ENCODE assay signal across 8 mouse cellular contexts in genomic region chr14:48121529-48122517, GRCm38 (mm10). TPM values are rescaled to one million over a fixed set of nuclear protein-coding genes. Genes with fewer than 3 reads are reported as not detected.
DNase-seq lines count a peak whose midpoint lies in the region; ATAC-seq and TF ChIP-seq lines count a peak whose summit lies in the region.

No protein-coding gene starts in this region.

- peak overlapping the region; percentile 92 for H3K4me2 ChIP-seq in forebrain, embryonic 16.5 days (ENCODE audit: low read length)
- peak overlapping the region; percentile 63 for H3K4me2 ChIP-seq in kidney, embryonic 14.5 days (replicated peaks; ENCODE audit: low read depth, low read length)
- H3K4me2 ChIP-seq in midbrain, embryonic 12.5 days (replicated peaks): peak overlapping the region; percentile 91

- POLR2A ChIA-PET in Patski (lab: Charles Lee): interaction anchor here (0.6 kb wide), 1 partner anchor 52 kb away, joined by 3 read pairs; no protein-coding TSS in a partner anchor

- peak overlapping the region; percentile 99 for H3K4me3 ChIP-seq in cerebellum, adult 2 months (replicated peaks; ENCODE audit: insufficient read depth, low read depth, low read length)
- peak overlapping the region; percentile 82 for H3K4me3 ChIP-seq in forebrain, embryonic 16.5 days (replicated peaks; ENCODE audit: low read length)
- peak overlapping the region; percentile 73 for H3K4me3 ChIP-seq in kidney, embryonic 14.5 days (ENCODE audit: low read length)
- peak overlapping the region; percentile 87 for H3K4me3 ChIP-seq in midbrain, embryonic 12.5 days

- WGBS in cerebellum, adult 2 months: under 1% methylated on average over 32 of the region's 32 CpGs
- WGBS in forebrain, embryonic 16.5 days: 0% methylated on average over 32 of the region's 32 CpGs
- WGBS in kidney, embryonic 14.5 days: 1% methylated on average over 32 of the region's 32 CpGs
- WGBS in midbrain, embryonic 12.5 days: under 1% methylated on average over 32 of the region's 32 CpGs

- peaks cover 20% of the 10 kb centered on the region for H3K4me1 ChIP-seq in cerebellum, adult 2 months (ENCODE audit: control insufficient read depth, insufficient read depth, low read length)
- H3K4me1 ChIP-seq in forebrain, embryonic 16.5 days (replicated peaks; ENCODE audit: control insufficient read depth, insufficient read depth, low read length): peaks cover 44% of the 10 kb centered on the region
- peaks cover 16% of the 10 kb centered on the region; the same call in 1 of the 2 replicates for H3K4me1 ChIP-seq in kidney, embryonic 14.5 days (ENCODE audit: control insufficient read depth, insufficient read depth, low read length)
- peaks cover 55% of the 10 kb centered on the region for H3K4me1 ChIP-seq in midbrain, embryonic 12.5 days

- H3K27ac ChIP-seq in cerebellum, adult 2 months (ENCODE audit: insufficient read depth, low read length): peak overlapping the region; percentile 95
- H3K27ac ChIP-seq in forebrain, embryonic 16.5 days (ENCODE audit: low read length): peak overlapping the region; percentile 81
- peak overlapping the region; percentile 63; the same call in 1 of the 2 replicates for H3K27ac ChIP-seq in kidney, embryonic 14.5 days (ENCODE audit: low read depth, low read length)
- H3K27ac ChIP-seq in midbrain, embryonic 12.5 days (replicated peaks): peak overlapping the region; percentile 92

- H3K9me3 ChIP-seq in forebrain, embryonic 16.5 days (ENCODE audit: control insufficient read depth, low read length): no peaks in the 10 kb centered on the region
- H3K9me3 ChIP-seq in kidney, embryonic 14.5 days (ENCODE audit: control insufficient read depth, low read length): no peaks in the 10 kb centered on the region
- H3K9me3 ChIP-seq in midbrain, embryonic 12.5 days: no peaks in the 10 kb centered on the region

- in situ Hi-C loops in Patski (cut with MboI; ENCODE audit: low pct_unique_long_range_greater_than_20kb): no loop called here

- no peaks in the 10 kb centered on the region for H3K27me3 ChIP-seq in cerebellum, adult 2 months (ENCODE audit: control insufficient read depth, insufficient read depth, low read length)
- peaks cover 20% of the 10 kb centered on the region for H3K27me3 ChIP-seq in Patski
- no peaks in the 10 kb centered on the region for H3K27me3 ChIP-seq in forebrain, embryonic 16.5 days (replicated peaks; ENCODE audit: control insufficient read depth, insufficient read depth, low read length)
- no peaks in the 10 kb centered on the region for H3K27me3 ChIP-seq in kidney, embryonic 14.5 days (ENCODE audit: control insufficient read depth, insufficient read depth, low read length)
- H3K27me3 ChIP-seq in midbrain, embryonic 12.5 days: peaks cover 4% of the 10 kb centered on the region; the same call in 1 of the 2 replicates

- TF ChIP-seq CTCF in cerebellum, adult 2 months (IDR thresholded peaks at IDR 0.05; ENCODE audit: borderline replicate concordance, insufficient read depth, low read depth, low read length): no peak
- TF ChIP-seq CTCF in Patski (IDR thresholded peaks at IDR 0.05): no peak

- no peak for DNase-seq in cerebellum, adult 2 months
- DNase-seq in cerebellum, postnatal 4 days (ENCODE audit: low spot score in 2 of 2): no peak
- DNase-seq in Patski (ENCODE audit: low read depth, low spot score): no peak
- no peak for DNase-seq in urinary bladder, postnatal 14 days (ENCODE audit: low spot score)
- DNase-seq in B cell, adult 2 months: no peak

- no peak for TF ChIP-seq POLR2A in cerebellum, adult 2 months (IDR thresholded peaks at IDR 0.05; ENCODE audit: borderline replicate concordance, insufficient read depth, low read length)

- no peaks in the 10 kb centered on the region for H3K36me3 ChIP-seq in forebrain, embryonic 16.5 days (ENCODE audit: control insufficient read depth, insufficient read depth)
- H3K36me3 ChIP-seq in kidney, embryonic 14.5 days (ENCODE audit: control insufficient read depth, insufficient read depth, low read length): no peaks in the 10 kb centered on the region
- no peaks in the 10 kb centered on the region for H3K36me3 ChIP-seq in midbrain, embryonic 12.5 days

- CTCF ChIA-PET in Patski (lab: Charles Lee): interaction anchor here (1.2 kb wide), 1 partner anchor 37 kb away, joined by 5 read pairs; no protein-coding TSS in a partner anchor

- ATAC-seq in Patski: peak; percentile 4
- ATAC-seq in forebrain, embryonic 16.5 days: peak; percentile 6
- ATAC-seq in kidney, embryonic 14.5 days (ENCODE audit: low FRiP score, low TSS enrichment): peak; percentile 26
- ATAC-seq in midbrain, embryonic 12.5 days (ENCODE audit: low FRiP score, low read depth): peak; percentile 36

- peak overlapping the region; percentile 90 for H3K9ac ChIP-seq in forebrain, embryonic 16.5 days (replicated peaks; ENCODE audit: low read depth, low read length)
- H3K9ac ChIP-seq in kidney, embryonic 14.5 days (ENCODE audit: low read depth, low read length): peak overlapping the region; percentile 67
- H3K9ac ChIP-seq in midbrain, embryonic 12.5 days (replicated peaks): peak overlapping the region; percentile 92

RNA-seq across cellular contexts. Expression of gene Peli2, which starts 1.2 kb away (rescaled TPM):
- polyA plus RNA-seq in cerebellum, adult 2 months (2012; rRNA removed): 28.5 and 31.9 TPM in 2 replicates
- polyA plus RNA-seq in Patski (2021): 5.4 TPM
- polyA plus RNA-seq in forebrain, embryonic 16.5 days (2015; fragmentation: Nextera tagmentation; extraction: Ambion mirVana): 9.5 and 10.5 TPM in 2 replicates
- polyA plus RNA-seq in kidney, embryonic 14.5 days (2014; fragmentation: Nextera tagmentation; extraction: Ambion mirVana): 6.1 and 10.8 TPM in 2 replicates
- 15.1 and 15.9 TPM in 2 replicates for polyA plus RNA-seq in midbrain, embryonic 12.5 days (2016; fragmentation: Nextera tagmentation; extraction: Ambion mirVana)
